Mouse (Mus musculus): ENCODE results near the gene Ttll4. TPM values are rescaled to one million over a fixed set of nuclear protein-coding genes. Genes with fewer than 3 reads are reported as not detected.

The Ttll4 gene
- polyA plus RNA-seq, 1 experiment from 2014 or later = 68.5 TPM

DNA sequence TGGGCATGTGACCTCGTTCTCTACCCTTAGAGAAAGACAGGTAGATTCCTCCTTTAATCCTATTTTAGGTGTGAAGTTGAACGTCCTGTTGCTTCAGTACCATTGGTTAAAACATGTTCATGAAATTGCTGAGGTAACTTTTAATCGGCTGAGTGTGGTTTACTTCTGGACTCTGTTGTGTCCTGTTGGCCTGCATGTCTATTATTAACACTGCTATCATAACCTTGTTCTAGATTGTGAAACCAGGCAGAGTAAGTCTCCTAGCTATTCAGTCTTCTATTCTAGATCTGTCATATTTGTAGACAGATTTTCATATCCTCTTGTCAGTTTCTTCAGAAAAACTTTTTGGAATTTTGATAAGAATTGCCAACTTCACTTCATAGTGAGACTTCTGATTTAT lies 6.8 kb downstream of the Ttll4 start:
- Histone ChIP-seq H3K27me3 (ENCODE audit: control insufficient read depth, insufficient read depth, low read length) (no peaks in the 10 kb centered on the region), H3K9ac (ENCODE audit: low read length) (no peak overlapping the region), H3K4me3 (ENCODE audit: low read depth, low read length) (no peak overlapping the region), H3K4me1 (replicated peaks; ENCODE audit: control insufficient read depth, insufficient read depth, low read length) (no peaks in the 10 kb centered on the region), H3K27ac (ENCODE audit: low read depth, low read length) (no peak overlapping the region), H3K9me3 (ENCODE audit: control insufficient read depth, low read length) (no peaks in the 10 kb centered on the region), H3K36me3 (ENCODE audit: control insufficient read depth, insufficient read depth, low read length) (peaks cover 4% of the 10 kb centered on the region; the same call in 1 of the 2 replicates), H3K4me2 (ENCODE audit: low read depth, low read length, severe bottlenecking) (no peak overlapping the region)
- DNase-seq (ENCODE audit: low spot score) (no peak), ATAC-seq (replicated peaks; ENCODE audit: low FRiP score) (no peak)
- WGBS = 95% methylated on average over 3 of the region's 3 CpGs

DNA sequence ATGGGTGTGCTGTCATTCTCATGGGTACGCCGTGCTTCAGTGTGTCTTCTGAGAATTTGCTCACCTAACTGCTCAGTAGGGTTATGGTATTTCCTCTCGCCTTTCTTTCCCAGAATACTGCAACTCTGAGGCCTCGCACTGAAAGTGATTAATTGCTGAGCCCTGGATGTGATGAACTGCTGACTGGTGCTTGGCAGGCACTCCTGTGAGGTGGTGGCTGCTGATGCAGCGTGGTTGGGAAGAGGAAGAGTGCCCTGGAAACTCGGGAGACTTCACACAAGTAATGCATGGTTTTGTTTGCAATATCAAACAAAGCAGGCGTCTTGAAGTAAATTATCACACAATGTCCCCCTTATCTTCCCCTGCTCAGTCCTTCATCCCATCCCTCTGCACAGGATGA lies 11.2 kb downstream of the Ttll4 start:
- peaks cover 4% of the 10 kb centered on the region; the same call in 1 of the 2 replicates for H3K36me3 ChIP-seq (ENCODE audit: control insufficient read depth, insufficient read depth, low read length)

GRCm38 (mm10) chr1:74676863-74677262 lies 15.3 kb downstream of the Ttll4 start:
- Histone ChIP-seq H3K4me1 (replicated peaks; ENCODE audit: control insufficient read depth, insufficient read depth, low read length) (no peaks in the 10 kb centered on the region), H3K9me3 (ENCODE audit: control insufficient read depth, low read length) (no peaks in the 10 kb centered on the region), H3K27me3 (ENCODE audit: control insufficient read depth, insufficient read depth, low read length) (no peaks in the 10 kb centered on the region), H3K27ac (ENCODE audit: low read depth, low read length) (no peak overlapping the region), H3K4me2 (ENCODE audit: low read depth, low read length, severe bottlenecking) (no peak overlapping the region), H3K4me3 (ENCODE audit: low read depth, low read length) (no peak overlapping the region), H3K36me3 (ENCODE audit: control insufficient read depth, insufficient read depth, low read length) (peaks cover 11% of the 10 kb centered on the region; the same call in 1 of the 2 replicates), H3K9ac (ENCODE audit: low read length) (no peak overlapping the region)
- DNase-seq (ENCODE audit: low spot score) = no peak
- 93% methylated on average over 3 of the region's 3 CpGs for WGBS
- no peak for ATAC-seq (replicated peaks; ENCODE audit: low FRiP score)

More for the DNA sequence above, 11.2 kb downstream of the Ttll4 start:
- H3K4me2 ChIP-seq (ENCODE audit: low read depth, low read length, severe bottlenecking) = no peak overlapping the region
- no peak overlapping the region for H3K9ac ChIP-seq (ENCODE audit: low read length)
- no peaks in the 10 kb centered on the region for H3K27me3 ChIP-seq (ENCODE audit: control insufficient read depth, insufficient read depth, low read length)
- H3K27ac ChIP-seq (ENCODE audit: low read depth, low read length) = no peak overlapping the region
- H3K4me1 ChIP-seq (replicated peaks; ENCODE audit: control insufficient read depth, insufficient read depth, low read length) = no peaks in the 10 kb centered on the region
- ATAC-seq (replicated peaks; ENCODE audit: low FRiP score) = no peak
- H3K9me3 ChIP-seq (ENCODE audit: control insufficient read depth, low read length) = no peaks in the 10 kb centered on the region
- 91% methylated on average over 7 of the region's 7 CpGs for WGBS
- DNase-seq (ENCODE audit: low spot score) = no peak
- no peak overlapping the region for H3K4me3 ChIP-seq (ENCODE audit: low read depth, low read length)

- Histone ChIP-seq H3K4me1 (replicated peaks; ENCODE audit: control insufficient read depth, insufficient read depth, low read length) (no peaks in the 10 kb centered on the region), H3K4me3 (ENCODE audit: low read depth, low read length) (no peak overlapping the region), H3K4me2 (ENCODE audit: low read depth, low read length, severe bottlenecking) (no peak overlapping the region), H3K9me3 (ENCODE audit: control insufficient read depth, low read length) (no peaks in the 10 kb centered on the region), H3K27me3 (ENCODE audit: control insufficient read depth, insufficient read depth, low read length) (no peaks in the 10 kb centered on the region), H3K9ac (ENCODE audit: low read length) (no peak overlapping the region), H3K27ac (ENCODE audit: low read depth, low read length) (no peak overlapping the region), H3K36me3 (ENCODE audit: control insufficient read depth, insufficient read depth, low read length) (peaks cover 8% of the 10 kb centered on the region; the same call in 1 of the 2 replicates)
- no peak for ATAC-seq (replicated peaks; ENCODE audit: low FRiP score)
- no peak for DNase-seq (ENCODE audit: low spot score)
- 83% methylated on average over 1 of the region's 1 CpGs for WGBS
These were observed 16.3 kb downstream of the Ttll4 start for GRCm38 (mm10) chr1:74677843-74678242.

DNA sequence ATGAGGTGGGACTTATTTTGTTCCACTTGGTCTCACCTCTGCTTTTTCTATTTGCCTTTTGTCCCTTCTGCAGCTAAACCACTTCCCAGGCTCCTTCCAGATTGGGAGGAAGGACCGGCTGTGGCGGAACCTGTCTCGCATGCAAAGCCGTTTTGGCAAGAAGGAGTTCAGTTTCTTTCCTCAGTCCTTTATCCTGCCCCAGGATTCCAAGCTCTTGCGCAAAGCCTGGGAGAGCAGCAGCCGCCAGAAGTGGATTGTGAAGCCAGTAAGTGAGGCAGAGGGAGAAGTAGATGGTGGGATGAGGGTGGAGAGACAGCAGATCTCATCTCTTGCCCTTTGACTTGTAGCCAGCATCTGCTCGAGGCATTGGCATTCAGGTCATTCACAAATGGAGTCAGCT lies 25.6 kb downstream of the Ttll4 start:
- H3K36me3 ChIP-seq (ENCODE audit: control insufficient read depth, insufficient read depth, low read length) = peaks cover 24% of the 10 kb centered on the region

GRCm38 (mm10) chr1:74693891-74694583 lies 32.5 kb downstream of the Ttll4 start:
- peaks cover 29% of the 10 kb centered on the region; the same call in 1 of the 2 replicates for H3K36me3 ChIP-seq (ENCODE audit: control insufficient read depth, insufficient read depth, low read length)
- H3K4me3 ChIP-seq (ENCODE audit: low read depth, low read length) = no peak overlapping the region
- H3K27ac ChIP-seq (ENCODE audit: low read depth, low read length) = no peak overlapping the region
- H3K27me3 ChIP-seq (ENCODE audit: control insufficient read depth, insufficient read depth, low read length) = no peaks in the 10 kb centered on the region
- ATAC-seq (replicated peaks; ENCODE audit: low FRiP score) = no peak
- 91% methylated on average over 8 of the region's 8 CpGs for WGBS
- DNase-seq (ENCODE audit: low spot score) = no peak
- no peaks in the 10 kb centered on the region for H3K9me3 ChIP-seq (ENCODE audit: control insufficient read depth, low read length)
- H3K4me1 ChIP-seq (replicated peaks; ENCODE audit: control insufficient read depth, insufficient read depth, low read length) = no peaks in the 10 kb centered on the region
- H3K9ac ChIP-seq (ENCODE audit: low read length) = no peak overlapping the region
- H3K4me2 ChIP-seq (ENCODE audit: low read depth, low read length, severe bottlenecking) = no peak overlapping the region

More for the DNA sequence above, 25.6 kb downstream of the Ttll4 start:
- WGBS = 94% methylated on average over 7 of the region's 7 CpGs
- H3K4me1 ChIP-seq (replicated peaks; ENCODE audit: control insufficient read depth, insufficient read depth, low read length) = no peaks in the 10 kb centered on the region
- H3K4me3 ChIP-seq (ENCODE audit: low read depth, low read length) = no peak overlapping the region
- ATAC-seq (replicated peaks; ENCODE audit: low FRiP score) (no peak), DNase-seq (ENCODE audit: low spot score) (no peak)
- no peaks in the 10 kb centered on the region for H3K27me3 ChIP-seq (ENCODE audit: control insufficient read depth, insufficient read depth, low read length)
- H3K27ac ChIP-seq (ENCODE audit: low read depth, low read length) = no peak overlapping the region
- H3K9me3 ChIP-seq (ENCODE audit: control insufficient read depth, low read length) = no peaks in the 10 kb centered on the region
- H3K4me2 ChIP-seq (ENCODE audit: low read depth, low read length, severe bottlenecking) = no peak overlapping the region
- H3K9ac ChIP-seq (ENCODE audit: low read length) = no peak overlapping the region

GRCm38 (mm10) chr1:74695836-74696235 lies 34.3 kb downstream of the Ttll4 start:
- no peak overlapping the region for H3K27ac ChIP-seq (ENCODE audit: low read depth, low read length)
- no peak overlapping the region for H3K9ac ChIP-seq (ENCODE audit: low read length)
- no peak overlapping the region for H3K4me3 ChIP-seq (ENCODE audit: low read depth, low read length)
- no peaks in the 10 kb centered on the region for H3K4me1 ChIP-seq (replicated peaks; ENCODE audit: control insufficient read depth, insufficient read depth, low read length)
- H3K36me3 ChIP-seq (ENCODE audit: control insufficient read depth, insufficient read depth, low read length) = peaks cover 18% of the 10 kb centered on the region; the same call in 1 of the 2 replicates
- ATAC-seq (replicated peaks; ENCODE audit: low FRiP score) (no peak), DNase-seq (ENCODE audit: low spot score) (no peak)
- no peaks in the 10 kb centered on the region for H3K27me3 ChIP-seq (ENCODE audit: control insufficient read depth, insufficient read depth, low read length)
- 95% methylated on average over 4 of the region's 4 CpGs for WGBS
- H3K4me2 ChIP-seq (ENCODE audit: low read depth, low read length, severe bottlenecking) = no peak overlapping the region
- H3K9me3 ChIP-seq (ENCODE audit: control insufficient read depth, low read length) = no peaks in the 10 kb centered on the region

DNA sequence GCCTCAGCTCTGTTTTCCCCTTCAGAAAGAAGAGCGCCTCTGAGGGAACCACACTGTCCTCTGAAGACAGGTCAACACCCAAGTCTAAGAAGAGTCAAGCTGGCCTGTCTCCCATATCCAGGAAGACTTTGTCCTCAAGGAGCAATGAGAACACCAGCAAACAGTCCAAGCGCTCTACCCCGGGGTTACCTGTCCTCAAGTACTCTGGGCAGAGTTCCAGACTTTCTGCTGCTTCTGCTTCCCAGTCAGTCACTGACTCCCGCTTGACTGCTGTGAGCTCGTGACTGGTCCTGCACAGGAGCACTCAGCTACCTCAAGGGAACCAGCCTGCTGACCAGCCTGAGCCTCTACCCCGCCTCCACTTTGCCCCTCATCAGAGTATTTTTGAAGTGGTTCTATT lies 35.9 kb downstream of the Ttll4 start:
- Histone ChIP-seq H3K27ac (ENCODE audit: low read depth, low read length) (no peak overlapping the region), H3K36me3 (ENCODE audit: control insufficient read depth, insufficient read depth, low read length) (peaks cover 18% of the 10 kb centered on the region; the same call in 1 of the 2 replicates), H3K9me3 (ENCODE audit: control insufficient read depth, low read length) (no peaks in the 10 kb centered on the region), H3K4me1 (replicated peaks; ENCODE audit: control insufficient read depth, insufficient read depth, low read length) (no peaks in the 10 kb centered on the region), H3K4me3 (ENCODE audit: low read depth, low read length) (no peak overlapping the region), H3K4me2 (ENCODE audit: low read depth, low read length, severe bottlenecking) (no peak overlapping the region), H3K27me3 (ENCODE audit: control insufficient read depth, insufficient read depth, low read length) (no peaks in the 10 kb centered on the region), H3K9ac (ENCODE audit: low read length) (no peak overlapping the region)
- WGBS = 94% methylated on average over 6 of the region's 6 CpGs
- ATAC-seq (replicated peaks; ENCODE audit: low FRiP score) = no peak
- no peak for DNase-seq (ENCODE audit: low spot score)

DNA sequence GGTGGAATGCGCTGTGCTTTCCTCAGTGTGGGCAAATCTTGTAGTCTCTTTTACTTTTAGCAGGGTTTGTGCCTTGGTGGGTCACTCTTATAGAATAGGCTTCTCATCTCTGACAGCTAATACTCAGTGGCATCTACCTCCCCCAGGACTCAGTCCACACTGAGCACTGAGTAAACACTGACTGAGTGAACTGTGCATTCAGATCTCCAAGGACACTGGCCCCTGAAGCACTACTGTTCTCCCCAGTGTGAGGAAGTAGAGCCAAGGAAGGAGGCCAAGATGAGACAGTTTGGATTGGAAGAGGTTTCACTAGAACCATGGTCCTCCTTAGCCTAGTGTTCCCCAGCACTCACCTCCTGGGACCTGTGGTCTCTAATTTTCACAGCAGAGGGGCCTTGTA lies 36.8 kb downstream of the Ttll4 start:
- WGBS = 100% methylated on average over 1 of the region's 1 CpGs

More for the DNA sequence above, 36.8 kb downstream of the Ttll4 start:
- no peak overlapping the region for H3K9ac ChIP-seq (ENCODE audit: low read length)
- H3K4me1 ChIP-seq (replicated peaks; ENCODE audit: control insufficient read depth, insufficient read depth, low read length) = no peaks in the 10 kb centered on the region
- no peak overlapping the region for H3K4me3 ChIP-seq (ENCODE audit: low read depth, low read length)
- H3K27me3 ChIP-seq (ENCODE audit: control insufficient read depth, insufficient read depth, low read length) = no peaks in the 10 kb centered on the region
- no peak overlapping the region for H3K4me2 ChIP-seq (ENCODE audit: low read depth, low read length, severe bottlenecking)
- no peak for ATAC-seq (replicated peaks; ENCODE audit: low FRiP score)
- no peak overlapping the region for H3K27ac ChIP-seq (ENCODE audit: low read depth, low read length)
- H3K9me3 ChIP-seq (ENCODE audit: control insufficient read depth, low read length) = no peaks in the 10 kb centered on the region
- no peak for DNase-seq (ENCODE audit: low spot score)
- peaks cover 18% of the 10 kb centered on the region; the same call in 1 of the 2 replicates for H3K36me3 ChIP-seq (ENCODE audit: control insufficient read depth, insufficient read depth, low read length)
